Mouse (Mus musculus): Measurements from ENCODE around the gene Defb39.

Gene Defb39

DNA sequence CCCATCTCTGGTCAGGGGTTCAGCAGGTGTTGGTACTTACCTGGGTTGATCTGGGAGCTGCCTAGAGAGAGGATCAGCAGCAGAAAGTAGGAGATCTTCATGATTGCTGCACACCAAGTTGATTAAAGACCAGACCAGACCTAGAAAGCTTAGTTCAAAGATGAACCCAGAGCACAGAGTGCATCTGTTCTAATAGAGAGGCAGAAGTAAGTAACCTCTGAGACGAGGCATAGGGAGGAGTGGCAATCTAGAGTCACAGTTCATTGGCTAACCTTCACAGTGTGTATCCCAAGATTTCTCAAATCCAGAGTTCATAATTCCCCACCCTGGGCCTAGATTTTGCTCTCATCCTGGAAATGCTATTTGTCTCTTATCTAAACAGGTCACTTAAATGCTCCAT is at the start of gene Defb39:
Defb39 (minus strand) TSS at position 101 of the 400 bp plus-strand sequence.
- DNase-seq = no peak

DNA sequence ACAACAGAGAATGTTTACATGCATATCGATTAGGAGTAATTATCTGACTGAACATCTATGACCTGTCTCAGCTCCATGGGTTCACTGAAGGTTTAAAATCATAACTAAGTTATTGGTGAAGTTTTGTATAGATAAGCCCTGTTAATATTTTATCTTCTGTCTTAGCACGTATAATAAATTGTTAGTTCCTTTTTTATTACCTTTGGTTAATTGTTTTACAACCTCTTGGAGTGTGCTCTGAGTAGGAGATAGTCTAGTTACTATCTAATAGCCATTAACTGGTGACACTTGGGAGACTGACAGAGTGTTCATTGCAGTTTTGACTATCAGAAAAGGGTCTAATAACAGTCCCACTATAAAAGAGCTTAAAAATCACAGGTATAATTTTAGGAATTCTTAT is 1.4 kb upstream of the Defb39 start:
- DNase-seq = no peak

DNA sequence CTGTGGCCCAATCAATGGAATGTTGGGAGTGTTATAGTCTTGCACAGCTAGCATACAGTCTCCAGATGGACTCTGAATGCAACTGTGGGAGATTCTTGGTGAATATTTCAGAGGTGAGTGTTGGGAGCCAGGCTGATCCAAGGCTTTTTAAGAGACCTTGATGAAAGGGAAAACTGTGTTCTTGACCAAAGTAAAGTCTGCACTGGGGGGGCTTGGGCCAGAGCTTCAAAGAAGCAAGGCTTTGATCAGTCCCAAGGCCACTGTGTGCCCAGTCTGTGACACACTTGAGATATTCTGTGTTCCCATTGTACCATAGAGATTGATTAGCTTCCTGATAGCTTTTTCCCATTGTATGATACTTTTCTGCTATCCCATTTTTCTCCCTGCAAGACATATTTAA is 1.7 kb downstream of the Defb39 start:
- no peak for DNase-seq

DNA sequence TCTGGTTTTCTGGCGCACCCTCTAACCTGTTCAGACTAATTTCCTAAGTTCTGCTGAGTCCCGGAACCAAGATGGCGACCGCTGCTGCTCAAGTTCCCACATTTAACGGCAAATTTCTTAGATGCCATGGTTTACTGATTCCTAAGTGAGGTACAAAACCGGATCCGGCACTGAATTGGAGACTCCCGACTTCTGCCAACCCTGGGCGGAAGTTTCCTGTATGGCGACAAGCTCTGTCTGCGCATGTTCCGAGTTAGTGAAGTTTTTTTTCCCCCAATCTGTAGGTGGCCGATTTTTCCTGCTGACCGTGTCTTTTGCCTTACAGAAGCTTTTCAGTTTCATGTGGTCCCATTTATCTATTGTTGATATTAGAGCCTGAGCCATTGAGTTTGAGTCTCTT is 19.4 kb downstream of the Defb39 start:
- no peak for DNase-seq

DNA sequence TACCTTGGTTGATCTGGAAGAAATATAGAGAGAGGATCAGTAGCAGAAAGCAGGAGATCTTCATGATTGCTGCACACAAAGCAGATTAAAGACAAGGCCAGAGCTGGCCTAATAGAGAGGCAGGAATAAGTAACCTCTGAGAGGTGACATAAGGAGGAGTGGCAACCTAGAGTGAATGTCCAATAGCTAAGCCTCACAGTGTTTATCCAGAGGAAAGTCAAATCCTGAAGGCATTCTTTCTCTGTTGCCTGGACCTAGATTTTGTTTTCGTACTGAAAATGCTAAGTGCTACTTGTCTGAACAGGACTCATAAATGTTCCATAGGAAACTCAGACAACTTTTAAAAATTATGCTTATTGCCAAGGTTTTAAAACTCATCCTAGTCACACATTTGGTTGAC is 38.1 kb downstream of the Defb39 start, which contains the start of gene Defb38:
Defb38 (minus strand) TSS at position 101 of the 400 bp plus-strand sequence.
- no peak for DNase-seq
